Mouse (Mus musculus): ENCODE results near the gene Spock1. TPM values are rescaled to one million over a fixed set of nuclear protein-coding genes. Genes with fewer than 3 reads are reported as not detected.

Gene Spock1
- polyA plus RNA-seq, 1 experiment from 2014 or later: 1.6 TPM

- no peaks in the 10 kb centered on the region for H3K9me3 ChIP-seq (ENCODE audit: control insufficient read depth, low read length)
- no peak overlapping the region for H3K27ac ChIP-seq (replicated peaks)
- DNase-seq (ENCODE audit: low spot score): no peak
- H3K4me1 ChIP-seq (replicated peaks; ENCODE audit: control insufficient read depth, insufficient read depth): no peaks in the 10 kb centered on the region
- H3K36me3 ChIP-seq (ENCODE audit: control insufficient read depth, insufficient read depth, low read length): no peaks in the 10 kb centered on the region
- no peaks in the 10 kb centered on the region for H3K27me3 ChIP-seq (ENCODE audit: control insufficient read depth, insufficient read depth, low read length)
- WGBS: 88% methylated on average over 3 of the region's 3 CpGs
- H3K4me2 ChIP-seq (replicated peaks; ENCODE audit: low read depth): no peak overlapping the region
- no peak overlapping the region for H3K9ac ChIP-seq (ENCODE audit: low read length)
- no peak overlapping the region for H3K4me3 ChIP-seq (ENCODE audit: low read depth, low read length)
- ATAC-seq (ENCODE audit: low FRiP score, low TSS enrichment): no peak
- no peak for TF ChIP-seq CTCF (IDR thresholded peaks at IDR 0.05; ENCODE audit: low read depth)
- no peak for TF ChIP-seq EP300 (optimal IDR thresholded peaks at IDR 0.05)
Observed at GRCm38 (mm10) chr13:57760618-57761017, 147.5 kb downstream of the Spock1 start.

GRCm38 (mm10) chr13:57756316-57756715, 151.8 kb downstream of the Spock1 start:
- no peak overlapping the region for H3K27ac ChIP-seq (replicated peaks)
- no peak overlapping the region for H3K9ac ChIP-seq (ENCODE audit: low read length)
- DNase-seq (ENCODE audit: low spot score) (no peak), ATAC-seq (ENCODE audit: low FRiP score, low TSS enrichment) (no peak)
- TF ChIP-seq CTCF (IDR thresholded peaks at IDR 0.05; ENCODE audit: low read depth) (no peak), EP300 (optimal IDR thresholded peaks at IDR 0.05) (no peak)
- no peaks in the 10 kb centered on the region for H3K27me3 ChIP-seq (ENCODE audit: control insufficient read depth, insufficient read depth, low read length)
- H3K4me3 ChIP-seq (ENCODE audit: low read depth, low read length): no peak overlapping the region
- H3K4me1 ChIP-seq (replicated peaks; ENCODE audit: control insufficient read depth, insufficient read depth): no peaks in the 10 kb centered on the region
- no peaks in the 10 kb centered on the region for H3K36me3 ChIP-seq (ENCODE audit: control insufficient read depth, insufficient read depth, low read length)
- H3K4me2 ChIP-seq (replicated peaks; ENCODE audit: low read depth): no peak overlapping the region
- H3K9me3 ChIP-seq (ENCODE audit: control insufficient read depth, low read length): no peaks in the 10 kb centered on the region
- WGBS: 78% methylated on average over 3 of the region's 3 CpGs

GRCm38 (mm10) chr13:57750831-57751230, 157.3 kb downstream of the Spock1 start:
- WGBS: 48% methylated on average over 7 of the region's 7 CpGs
- H3K27me3 ChIP-seq (ENCODE audit: control insufficient read depth, insufficient read depth, low read length): no peaks in the 10 kb centered on the region
- H3K4me3 ChIP-seq (ENCODE audit: low read depth, low read length): no peak overlapping the region
- no peaks in the 10 kb centered on the region for H3K4me1 ChIP-seq (replicated peaks; ENCODE audit: control insufficient read depth, insufficient read depth)
- H3K4me2 ChIP-seq (replicated peaks; ENCODE audit: low read depth): no peak overlapping the region
- H3K9me3 ChIP-seq (ENCODE audit: control insufficient read depth, low read length): no peaks in the 10 kb centered on the region
- no peak for DNase-seq (ENCODE audit: low spot score)
- H3K27ac ChIP-seq (replicated peaks): no peak overlapping the region
- H3K36me3 ChIP-seq (ENCODE audit: control insufficient read depth, insufficient read depth, low read length): no peaks in the 10 kb centered on the region
- no peak for ATAC-seq (ENCODE audit: low FRiP score, low TSS enrichment)
- TF ChIP-seq EP300 (optimal IDR thresholded peaks at IDR 0.05): no peak
- TF ChIP-seq CTCF (IDR thresholded peaks at IDR 0.05; ENCODE audit: low read depth): no peak
- H3K9ac ChIP-seq (ENCODE audit: low read length): no peak overlapping the region

GRCm38 (mm10) chr13:57744667-57745066, 163.5 kb downstream of the Spock1 start:
- WGBS: 66% methylated on average over 3 of the region's 3 CpGs
- Histone ChIP-seq H3K27me3 (ENCODE audit: control insufficient read depth, insufficient read depth, low read length) (no peaks in the 10 kb centered on the region), H3K4me3 (ENCODE audit: low read depth, low read length) (no peak overlapping the region), H3K9ac (ENCODE audit: low read length) (no peak overlapping the region), H3K27ac (replicated peaks) (no peak overlapping the region), H3K4me1 (replicated peaks; ENCODE audit: control insufficient read depth, insufficient read depth) (no peaks in the 10 kb centered on the region), H3K36me3 (ENCODE audit: control insufficient read depth, insufficient read depth, low read length) (no peaks in the 10 kb centered on the region), H3K4me2 (replicated peaks; ENCODE audit: low read depth) (no peak overlapping the region), H3K9me3 (ENCODE audit: control insufficient read depth, low read length) (no peaks in the 10 kb centered on the region)
- TF ChIP-seq EP300 (optimal IDR thresholded peaks at IDR 0.05): no peak
- ATAC-seq (ENCODE audit: low FRiP score, low TSS enrichment) (no peak), DNase-seq (ENCODE audit: low spot score) (no peak)

DNA sequence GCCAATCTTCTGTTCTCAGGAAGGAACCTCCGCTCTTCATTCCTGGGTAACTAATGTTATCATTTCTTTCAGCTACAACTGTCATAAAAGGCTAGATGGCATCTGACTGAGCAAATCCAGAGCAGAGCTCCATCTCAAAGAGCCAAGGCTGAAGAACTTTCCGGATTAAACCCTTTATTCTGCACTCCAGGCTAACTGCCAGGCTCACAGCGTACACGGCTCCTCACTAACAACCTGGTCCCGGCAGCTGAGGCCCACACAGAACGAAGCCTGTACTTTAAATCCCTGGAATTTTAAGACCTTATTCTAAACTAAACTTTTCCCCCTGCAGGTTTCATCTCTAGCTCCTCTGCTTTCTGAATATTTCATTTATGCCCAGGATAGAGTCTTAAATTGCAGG, 166.9 kb downstream of the Spock1 start:
- WGBS: 63% methylated on average over 6 of the region's 6 CpGs
- no peak overlapping the region; the same call in 1 of the 2 replicates for H3K27ac ChIP-seq (replicated peaks)

DNA sequence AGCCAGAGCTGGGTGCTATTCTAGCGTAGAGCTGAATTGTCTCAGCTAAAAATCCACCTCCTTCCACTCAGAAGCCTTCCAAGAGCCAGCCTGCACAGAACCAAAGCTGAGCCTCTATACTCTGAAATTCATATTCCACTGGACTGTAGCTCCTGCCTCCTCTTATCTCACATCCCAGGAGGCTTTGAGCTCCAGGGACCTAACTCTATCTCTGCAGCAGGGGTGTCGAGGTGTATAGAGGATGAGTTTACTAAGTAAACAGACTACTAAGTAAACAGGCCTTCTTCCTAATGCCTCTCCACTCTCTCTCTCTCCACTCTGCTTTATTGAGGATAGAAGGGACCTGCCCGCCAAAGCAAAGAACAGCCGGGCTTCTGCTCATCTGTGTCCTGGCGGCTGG, 167.7 kb downstream of the Spock1 start:
- peak overlapping the region; percentile 40; the same call in 1 of the 2 replicates for H3K27ac ChIP-seq (replicated peaks)
- no peak for ATAC-seq (ENCODE audit: low FRiP score, low TSS enrichment)

More for the DNA sequence above, 166.9 kb downstream of the Spock1 start:
- no peak for TF ChIP-seq CTCF (IDR thresholded peaks at IDR 0.05; ENCODE audit: low read depth)
- no peaks in the 10 kb centered on the region for H3K27me3 ChIP-seq (ENCODE audit: control insufficient read depth, insufficient read depth, low read length)
- no peaks in the 10 kb centered on the region for H3K36me3 ChIP-seq (ENCODE audit: control insufficient read depth, insufficient read depth, low read length)
- ATAC-seq (ENCODE audit: low FRiP score, low TSS enrichment) (no peak), DNase-seq (ENCODE audit: low spot score) (no peak)
- H3K4me2 ChIP-seq (replicated peaks; ENCODE audit: low read depth): no peak overlapping the region
- H3K9ac ChIP-seq (ENCODE audit: low read length): no peak overlapping the region
- H3K4me1 ChIP-seq (replicated peaks; ENCODE audit: control insufficient read depth, insufficient read depth): no peaks in the 10 kb centered on the region
- H3K4me3 ChIP-seq (ENCODE audit: low read depth, low read length): no peak overlapping the region
- no peaks in the 10 kb centered on the region for H3K9me3 ChIP-seq (ENCODE audit: control insufficient read depth, low read length)

More for the DNA sequence above, 167.7 kb downstream of the Spock1 start:
- TF ChIP-seq EP300 (optimal IDR thresholded peaks at IDR 0.05) (no peak), CTCF (IDR thresholded peaks at IDR 0.05; ENCODE audit: low read depth) (no peak)
- H3K9ac ChIP-seq (ENCODE audit: low read length): no peak overlapping the region
- DNase-seq (ENCODE audit: low spot score): no peak
- H3K4me2 ChIP-seq (replicated peaks; ENCODE audit: low read depth): no peak overlapping the region
- no peaks in the 10 kb centered on the region for H3K36me3 ChIP-seq (ENCODE audit: control insufficient read depth, insufficient read depth, low read length)
- WGBS: 48% methylated on average over 5 of the region's 5 CpGs
- H3K4me1 ChIP-seq (replicated peaks; ENCODE audit: control insufficient read depth, insufficient read depth): no peaks in the 10 kb centered on the region
- H3K4me3 ChIP-seq (ENCODE audit: low read depth, low read length): no peak overlapping the region
- no peaks in the 10 kb centered on the region for H3K9me3 ChIP-seq (ENCODE audit: control insufficient read depth, low read length)
- H3K27me3 ChIP-seq (ENCODE audit: control insufficient read depth, insufficient read depth, low read length): no peaks in the 10 kb centered on the region

Measured in stomach, postnatal 0 days (tissue).